Mouse (Mus musculus) heart, postnatal 14 days (tissue): ENCODE results near the gene 2010111I01Rik. TPM values are rescaled to one million over a fixed set of nuclear protein-coding genes. Genes with fewer than 3 reads are reported as not detected.
"Not testable (repeated sequence)": the region's sequence is repeated elsewhere in the genome, so short reads cannot be mapped to it uniquely, and the experiment has no call there.

Source experiments
- DNase-seq, 2 experiments: peaks; one replicate each; pipeline ENCODE4 v3.0.0; 2021 to 2022
- intact Hi-C: fragments of 180-260 bp; cut with DNase I; formaldehyde crosslinking; loops from one replicate; pipeline ENCODE4 v1.15.1; 2025
- total RNA-seq, 2 experiments: library from RNA; stranded (reverse); gene quantifications; 2 replicates each; pipeline ENCODE4 v1.2.3; 2021

2010111I01Rik gene
- total RNA-seq, 2 experiments from 2014 or later = 109 to 114 TPM

GRCm38 (mm10) chr13:62951606-62952005 lies 13.1 kb upstream of the 2010111I01Rik start:
- intact Hi-C loops = no loop called here
- DNase-seq = no peak

GRCm38 (mm10) chr13:62952047-62952446 lies 12.6 kb upstream of the 2010111I01Rik start:
- intact Hi-C loops = no loop called here
- DNase-seq = no peak

GRCm38 (mm10) chr13:62952624-62953023 lies 12.1 kb upstream of the 2010111I01Rik start:
- intact Hi-C loops = no loop called here
- DNase-seq = no peak

- no peak for DNase-seq
- intact Hi-C loops = no loop called here
These were observed 8.7 kb upstream of the 2010111I01Rik start for GRCm38 (mm10) chr13:62955997-62956396.

GRCm38 (mm10) chr13:62956776-62957175 lies 7.9 kb upstream of the 2010111I01Rik start:
- intact Hi-C loops = no loop called here

GRCm38 (mm10) chr13:62963358-62963757 lies 1.3 kb upstream of the 2010111I01Rik start:
- intact Hi-C loops = no loop called here
- no peak for DNase-seq

More at GRCm38 (mm10) chr13:62956776-62957175, 7.9 kb upstream of the 2010111I01Rik start:
- DNase-seq = no peak

GRCm38 (mm10) chr13:62968223-62968622 lies 3.5 kb downstream of the 2010111I01Rik start:
- intact Hi-C loops = no loop called here
- no peak for DNase-seq

- intact Hi-C loops = loop anchor here (5.0 kb wide), 2 partner anchors 72 to 277 kb away; no protein-coding TSS in a partner anchor
- peak in 1 of 2 experiments; percentile 38 for DNase-seq
These were observed 6.0 kb downstream of the 2010111I01Rik start for GRCm38 (mm10) chr13:62970515-62971269.

- no peak for DNase-seq
- intact Hi-C loops = loop anchor here (5.0 kb wide), 2 partner anchors 70 to 275 kb away; no protein-coding TSS in a partner anchor
These were observed 7.7 kb downstream of the 2010111I01Rik start for GRCm38 (mm10) chr13:62972403-62972802.

- no peak for DNase-seq
- intact Hi-C loops = loop anchor here (5.0 kb wide), 2 partner anchors 69 to 274 kb away; no protein-coding TSS in a partner anchor
These were observed 8.4 kb downstream of the 2010111I01Rik start for GRCm38 (mm10) chr13:62973111-62973510.

GRCm38 (mm10) chr13:62978104-62978503 lies 13.4 kb downstream of the 2010111I01Rik start:
- intact Hi-C loops = loop anchor here (5.0 kb wide), 1 partner anchor 49 kb away; no protein-coding TSS in a partner anchor
- no peak for DNase-seq

GRCm38 (mm10) chr13:62978784-62979183 lies 14.1 kb downstream of the 2010111I01Rik start:
- DNase-seq = no peak
- intact Hi-C loops = loop anchor here (5.0 kb wide), 1 partner anchor 49 kb away; no protein-coding TSS in a partner anchor

- no peak for DNase-seq
- intact Hi-C loops = loop anchor here (5.0 kb wide), 1 partner anchor 48 kb away; no protein-coding TSS in a partner anchor
These were observed 14.5 kb downstream of the 2010111I01Rik start for GRCm38 (mm10) chr13:62979215-62979614.

- no peak for DNase-seq
- intact Hi-C loops = no loop called here
These were observed 15.4 kb downstream of the 2010111I01Rik start for GRCm38 (mm10) chr13:62980131-62980530.

- DNase-seq = no peak
- intact Hi-C loops = no loop called here
These were observed 19.8 kb downstream of the 2010111I01Rik start for GRCm38 (mm10) chr13:62984485-62984884.

- no peak for DNase-seq
- intact Hi-C loops = no loop called here
These were observed 25.3 kb downstream of the 2010111I01Rik start for GRCm38 (mm10) chr13:62989891-62990490.

- no peak for DNase-seq
- intact Hi-C loops = no loop called here
These were observed 29.1 kb downstream of the 2010111I01Rik start for GRCm38 (mm10) chr13:62993543-62994477.

- intact Hi-C loops = no loop called here
These were observed 32.1 kb downstream of the 2010111I01Rik start for GRCm38 (mm10) chr13:62996767-62997166.

GRCm38 (mm10) chr13:63007491-63007890 lies 42.8 kb downstream of the 2010111I01Rik start:
- intact Hi-C loops, DNase-seq: not testable (repeated sequence)

More at GRCm38 (mm10) chr13:62996767-62997166, 32.1 kb downstream of the 2010111I01Rik start:
- DNase-seq = no peak
